Mouse (Mus musculus) fat pad, adult 2 months (tissue): Measurements from ENCODE around the gene Cst8.
"Not testable (repeated sequence)": the region's sequence is repeated elsewhere in the genome, so short reads cannot be mapped to it uniquely, and the experiment has no call there.

Experiments
- DNase-seq: peaks from one replicate; pipeline ENCODE4 v3.0.0-alpha.2; 2011; ENCODE audit warnings: low read depth, low spot score; ENCODE audit errors: extremely low read depth

Gene Cst8

GRCm38 (mm10) chr2:148798485-148798884 is at the start of gene Cst8:
Gene Cst8 (plus strand): TSS chr2:148798785.
- DNase-seq: no peak

DNA sequence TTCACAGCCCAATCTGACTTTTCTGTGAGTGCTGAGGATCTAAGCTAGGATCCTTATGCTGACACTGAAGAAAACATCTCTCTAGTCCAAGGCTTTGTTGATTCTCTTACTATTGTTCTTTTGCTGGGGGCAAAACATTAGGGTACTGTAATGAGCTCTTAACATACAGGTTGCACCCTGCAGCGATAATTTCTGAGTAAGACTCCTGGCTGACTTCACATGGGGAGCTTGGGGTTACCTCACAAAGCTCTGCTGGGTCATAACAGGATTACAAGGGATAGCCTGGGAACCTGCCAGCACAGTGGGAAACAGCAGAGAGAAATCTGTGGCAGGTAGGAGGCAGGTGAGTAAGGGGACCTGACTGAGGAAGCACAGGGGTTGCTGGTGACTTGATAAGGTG is 48.5 kb upstream of the Cst8 start, which contains the start of gene Cstl1:
Cstl1 (plus strand) TSS at position 301 of the 400 bp plus-strand sequence.
- DNase-seq: no peak

DNA sequence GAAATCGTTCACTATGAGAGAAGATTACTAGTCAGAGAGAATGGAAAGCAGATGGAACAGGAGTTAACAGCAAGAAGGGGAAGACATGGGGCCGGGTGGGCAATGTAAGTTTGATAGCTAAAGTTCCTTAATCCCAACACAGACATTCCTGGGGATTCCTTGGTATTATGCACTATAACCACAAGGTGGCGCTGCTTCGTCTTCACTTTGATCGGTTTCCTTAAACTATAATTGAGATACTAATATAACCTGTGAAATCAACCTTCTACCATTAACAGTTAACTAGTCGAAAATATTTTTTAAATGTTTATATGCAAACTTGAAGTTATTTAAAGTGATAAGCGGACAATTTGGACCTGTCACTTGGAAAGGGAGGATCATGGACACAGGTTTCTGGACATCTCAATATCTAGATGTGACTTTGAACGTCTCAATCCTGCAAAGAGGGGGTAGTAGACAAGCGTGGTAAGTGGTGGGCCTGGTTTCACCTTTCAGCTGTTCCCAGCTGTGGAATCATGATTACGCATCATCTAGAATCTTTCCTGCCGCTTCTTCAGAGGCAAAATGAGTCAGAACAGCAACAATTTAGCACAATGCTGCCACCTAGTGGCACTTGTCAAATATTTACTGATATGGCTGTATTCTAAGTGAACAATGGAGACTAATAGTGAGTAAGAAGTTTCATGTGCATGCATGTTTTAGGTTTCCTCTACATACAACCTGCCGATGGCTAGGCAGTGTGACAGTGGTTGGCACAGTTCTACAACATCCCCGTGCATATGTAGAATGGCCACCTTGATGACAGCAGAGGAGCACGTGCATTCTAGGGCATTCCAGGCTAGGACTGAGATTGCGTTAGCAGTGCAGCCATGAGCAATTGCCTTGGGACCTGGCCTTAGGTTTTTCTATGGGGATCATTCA is 46.4 kb upstream of the Cst8 start:
- DNase-seq: no peak

- DNase-seq: no peak
Measured at GRCm38 (mm10) chr2:148754310-148754846, 44.2 kb upstream of the Cst8 start.

GRCm38 (mm10) chr2:148763648-148764388 is 34.8 kb upstream of the Cst8 start:
- no peak for DNase-seq

DNA sequence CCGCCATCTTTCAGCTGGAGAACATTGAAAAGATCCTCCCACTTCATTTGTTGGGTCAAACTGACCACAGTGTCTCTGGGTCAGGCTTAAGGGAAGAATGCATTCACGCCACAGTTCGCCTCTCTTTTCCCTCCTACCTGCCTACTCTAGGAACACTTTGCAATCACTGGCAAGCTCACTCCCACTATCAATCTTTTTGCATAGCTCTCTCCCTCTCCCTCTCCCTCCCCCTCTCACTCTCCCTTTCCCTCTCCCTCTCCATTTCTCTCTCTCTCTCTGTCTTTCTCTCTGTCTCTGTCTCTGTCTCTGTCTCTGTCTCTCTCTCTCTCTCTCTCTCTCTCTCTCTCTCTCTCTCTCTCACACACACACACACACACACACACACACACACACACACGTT is 27.2 kb upstream of the Cst8 start, which contains the start of gene Cst11:
Cst11 (minus strand) TSS at position 101 of the 400 bp plus-strand sequence.
- DNase-seq: not testable (repeated sequence)

DNA sequence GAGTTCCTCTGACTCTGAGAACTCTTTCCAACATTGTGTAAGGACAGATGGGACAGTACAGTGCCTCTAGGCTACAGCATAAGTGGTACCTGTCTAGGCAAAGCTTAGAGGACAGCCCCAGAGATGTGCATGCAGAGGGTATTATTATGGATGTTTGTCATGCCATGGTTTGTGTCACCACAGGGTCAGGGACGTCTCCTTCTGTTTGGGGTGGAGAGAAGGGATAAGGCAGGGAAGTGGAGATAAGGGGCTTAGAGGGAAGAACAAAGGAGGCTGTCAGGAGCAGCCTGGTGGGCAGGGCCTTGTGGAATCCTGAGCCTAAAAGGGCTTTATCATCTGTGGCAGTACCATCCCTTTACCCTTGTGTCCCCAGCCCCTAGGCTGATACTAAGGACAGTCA is 16.9 kb upstream of the Cst8 start, which contains the start of gene 8030411F24Rik:
8030411F24Rik (plus strand) TSS at position 301 of the 400 bp plus-strand sequence.
- no peak for DNase-seq

DNA sequence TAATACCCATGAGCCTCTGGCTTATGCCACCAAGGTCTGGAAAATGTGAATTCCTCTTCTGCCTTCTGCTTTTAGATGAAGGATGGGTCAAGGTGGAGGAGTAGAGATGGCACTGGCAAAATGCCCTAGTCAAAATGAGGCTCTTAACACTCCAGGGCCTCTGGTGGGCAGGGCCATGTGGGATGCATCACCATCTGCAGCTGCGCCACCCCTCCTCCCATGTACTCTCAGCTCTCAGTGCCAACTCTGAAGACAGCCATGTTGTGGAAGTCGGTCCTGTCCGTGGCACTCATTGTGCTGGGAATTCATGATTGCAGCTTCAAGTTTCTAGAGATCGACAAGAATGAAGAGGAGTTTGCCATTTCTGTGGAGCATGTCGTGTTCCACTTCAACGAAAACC is 9.4 kb upstream of the Cst8 start, which contains the start of gene Cst12:
Cst12 (plus strand) TSS at position 220 of the 400 bp plus-strand sequence.
- DNase-seq: no peak

- DNase-seq: no peak
Measured at GRCm38 (mm10) chr2:148801491-148801921, 2.9 kb downstream of the Cst8 start.

DNA sequence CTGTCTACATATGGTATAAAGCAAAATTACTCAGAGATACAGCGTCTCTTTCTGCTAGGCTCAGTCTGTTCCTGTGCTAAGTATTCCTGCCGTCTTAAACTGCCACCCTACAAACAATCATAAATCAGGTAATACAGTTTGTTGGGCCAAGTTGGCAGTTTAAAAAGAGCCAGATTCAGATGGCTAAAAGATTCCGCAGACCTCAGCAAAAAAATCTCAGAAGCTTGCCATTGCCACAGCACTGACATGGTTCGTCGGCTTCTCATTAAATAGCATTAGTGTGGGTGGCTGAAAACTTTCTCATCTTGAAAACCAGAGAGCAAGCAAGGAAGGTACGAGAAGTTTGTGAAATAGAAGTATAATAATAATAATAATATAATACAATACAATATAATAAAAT is 8.1 kb downstream of the Cst8 start:
- no peak for DNase-seq

DNA sequence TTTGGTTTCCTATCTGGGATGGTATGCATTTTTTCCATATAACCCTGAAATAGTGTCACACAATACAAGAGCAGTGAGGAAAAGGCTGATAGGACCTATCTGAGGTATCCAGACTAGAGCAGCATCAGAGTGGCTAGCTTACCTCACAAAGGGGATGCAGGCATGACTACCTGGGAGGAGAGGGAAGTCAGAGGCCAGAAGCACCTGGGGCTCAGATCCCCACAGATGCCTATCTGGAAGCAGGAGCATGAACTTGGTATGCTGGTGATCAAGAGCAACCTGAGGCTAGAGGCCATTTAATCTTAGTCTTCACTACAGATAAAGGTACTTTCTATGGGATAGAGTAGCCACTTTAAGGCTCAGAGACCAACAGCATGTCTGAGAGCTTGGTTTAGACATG is 21.3 kb downstream of the Cst8 start, which contains the start of gene Cst13:
Cst13 (plus strand) TSS at position 173 of the 400 bp plus-strand sequence.
- no peak for DNase-seq

DNA sequence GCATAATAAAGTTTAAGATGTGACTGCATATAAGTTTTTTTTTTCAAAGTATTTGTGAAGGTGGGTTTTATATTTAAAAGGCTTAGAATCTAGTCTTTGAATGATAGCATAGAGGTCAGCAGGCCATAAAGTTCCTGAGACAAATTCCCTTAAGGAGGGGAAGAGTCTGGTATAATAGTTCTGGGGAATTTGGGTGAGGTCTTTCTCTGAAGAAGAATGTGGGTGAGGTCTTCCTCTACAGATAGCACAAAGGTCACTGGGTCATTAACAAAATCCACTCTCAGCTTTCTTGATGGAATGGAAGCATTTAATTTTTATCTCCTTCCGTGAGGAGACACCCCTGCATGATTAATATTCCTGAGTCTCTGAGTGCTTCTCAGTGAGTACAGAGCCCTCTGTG is 27.4 kb downstream of the Cst8 start:
- DNase-seq: no peak

DNA sequence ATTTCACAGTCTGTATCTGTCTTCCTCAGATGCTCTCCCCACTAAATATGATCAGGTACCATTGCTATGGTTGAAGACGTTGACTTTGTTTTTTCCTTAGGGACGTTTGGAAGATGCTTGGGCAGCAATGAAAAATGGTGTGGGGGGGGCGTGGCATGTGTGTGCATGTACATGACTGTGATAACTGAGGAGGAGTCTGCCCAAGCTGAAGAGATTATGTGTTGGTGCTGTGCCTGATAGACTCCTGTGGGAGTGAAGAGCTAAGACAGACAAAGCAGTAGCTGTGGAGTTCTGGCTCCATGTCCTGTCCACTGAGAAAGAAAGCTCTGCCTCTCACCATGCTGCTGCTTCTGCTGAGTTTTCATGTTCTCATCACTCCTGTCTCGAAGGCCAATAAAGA is 36.3 kb downstream of the Cst8 start, which contains the start of gene Cst9:
Cst9 (plus strand) TSS at position 236 of the 400 bp plus-strand sequence.
- DNase-seq: no peak

GRCm38 (mm10) chr2:148838075-148838777 is 39.6 kb downstream of the Cst8 start:
- DNase-seq: no peak

GRCm38 (mm10) chr2:148839224-148839623 is 40.6 kb downstream of the Cst8 start:
- no peak for DNase-seq

GRCm38 (mm10) chr2:148851116-148851906 is 52.7 kb downstream of the Cst8 start:
- DNase-seq: no peak
